Mouse (Mus musculus) lung, adult 18-20 months (tissue): ENCODE data around the gene Olfr523.
A peak's percentile ranks its signal among the peaks of the same experiment; 100 is the strongest.
"Not testable (repeated sequence)": the region's sequence is repeated elsewhere in the genome, so short reads cannot be mapped to it uniquely, and the experiment has no call there.

ENCODE experiments used
- DNase-seq, 2 experiments: peaks; one replicate each; pipeline ENCODE4 v3.0.0; 2022; ENCODE audit warnings: mixed read lengths in 2 of 2

The Olfr523 gene

DNA sequence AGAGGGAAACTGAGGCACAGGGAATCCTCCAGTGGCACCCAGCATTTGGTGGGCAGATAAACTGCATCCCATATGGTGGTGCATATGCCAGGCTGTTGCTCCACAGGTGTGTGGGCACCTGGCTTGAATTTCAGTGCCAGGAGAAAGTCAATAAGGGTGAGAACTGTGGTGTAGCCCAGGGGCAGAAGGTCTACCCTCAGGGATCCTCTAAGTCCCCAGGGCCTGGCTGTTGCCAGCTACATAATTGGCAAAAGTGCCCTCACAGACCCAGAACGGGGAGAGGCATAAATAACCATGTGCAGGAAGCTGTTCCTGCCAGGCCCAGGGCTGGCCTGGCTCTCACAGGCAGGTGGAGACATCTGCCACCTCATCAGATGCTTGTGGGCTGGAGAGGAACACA lies at the start of gene Olfr523:
Olfr523 (plus strand) TSS at position 282 of the 400 bp plus-strand sequence.
- no peak for DNase-seq

- no peak for DNase-seq
These were observed 48.6 kb upstream of the Olfr523 start for GRCm38 (mm10) chr7:140124382-140124781.

- peak; percentile 96 to 97 for DNase-seq
These were observed 47.6 kb upstream of the Olfr523 start for GRCm38 (mm10) chr7:140125278-140126021.

DNA sequence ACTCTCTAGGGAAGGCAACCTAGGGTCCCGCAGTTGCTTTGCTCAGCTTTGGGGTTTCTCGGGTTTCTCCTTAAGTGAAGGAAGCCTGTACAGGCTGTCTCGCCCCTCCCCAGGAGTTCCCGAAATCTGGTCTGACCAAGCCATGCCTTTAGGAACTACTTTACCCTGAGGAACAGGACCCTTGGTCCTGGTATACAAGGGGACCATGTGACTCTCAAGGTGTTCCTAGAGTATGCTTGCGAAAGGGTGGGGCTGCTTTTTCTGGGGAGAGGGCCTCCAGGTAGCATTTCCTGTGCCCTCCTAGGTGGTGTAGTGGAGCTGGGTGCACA lies 47.0 kb upstream of the Olfr523 start:
- DNase-seq: no peak

- DNase-seq: peak in 1 of 2 experiments; percentile 13
These were observed 46.1 kb upstream of the Olfr523 start for GRCm38 (mm10) chr7:140126934-140127333.

GRCm38 (mm10) chr7:140127911-140128310 lies 45.1 kb upstream of the Olfr523 start:
- no peak for DNase-seq

- not testable (repeated sequence) for DNase-seq
These were observed 40.8 kb upstream of the Olfr523 start for GRCm38 (mm10) chr7:140132184-140132583.

- not testable (repeated sequence) for DNase-seq
These were observed 39.0 kb upstream of the Olfr523 start for GRCm38 (mm10) chr7:140134033-140134432.

DNA sequence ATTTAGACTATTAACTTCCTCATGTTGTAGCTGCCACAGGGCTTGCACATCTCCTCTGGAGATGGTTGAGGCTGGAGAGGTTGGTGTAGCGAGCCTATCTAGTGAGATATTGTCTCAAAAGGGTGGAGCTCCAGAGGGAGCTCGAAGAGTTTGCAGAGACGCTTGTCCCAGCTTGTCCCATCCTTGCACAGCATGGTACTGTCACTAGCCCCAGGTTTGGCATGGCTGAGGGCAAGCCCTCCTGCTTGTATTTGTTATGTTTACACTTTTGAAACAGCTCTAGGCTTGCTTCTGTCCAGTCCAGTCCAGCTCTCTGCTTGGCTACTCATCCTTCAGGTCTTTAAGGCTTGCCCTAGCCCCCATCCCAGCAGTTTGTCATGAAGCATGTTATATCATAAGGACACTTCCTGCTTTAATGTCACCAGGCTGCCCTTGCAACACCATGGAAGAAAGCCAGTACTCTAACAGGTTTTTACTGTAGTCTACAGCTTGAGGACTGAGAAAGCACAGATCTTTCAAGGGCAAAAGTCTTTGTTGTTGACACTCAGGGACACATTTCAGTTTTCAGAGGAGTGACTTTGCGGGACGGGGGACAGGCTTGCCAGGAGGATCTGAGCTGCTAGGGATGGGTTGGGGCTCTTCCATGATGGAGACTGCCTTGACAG lies 37.8 kb upstream of the Olfr523 start:
- DNase-seq: no peak

GRCm38 (mm10) chr7:140137135-140138020 lies 35.6 kb upstream of the Olfr523 start, which contains the start of gene Mtg1:
Gene Mtg1 (plus strand): TSS chr7:140137564.
- peak; percentile 94 to 95 for DNase-seq

DNA sequence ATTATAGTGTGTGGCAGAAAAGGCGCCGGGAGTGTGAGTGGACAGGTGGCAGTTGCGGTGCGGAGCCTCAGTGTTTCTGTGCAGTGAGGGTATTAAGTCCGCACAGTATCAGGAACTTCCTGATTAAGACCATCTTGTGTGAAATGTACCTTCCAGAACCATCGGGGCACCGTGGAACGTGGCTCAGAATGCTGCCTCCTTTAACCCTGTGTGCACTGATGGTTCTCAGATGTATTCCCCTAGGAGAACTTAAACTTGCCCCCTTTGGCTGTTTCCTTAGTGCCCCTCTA lies 35.1 kb upstream of the Olfr523 start:
- DNase-seq: no peak

- peak; percentile 69 to 83 for DNase-seq
These were observed 31.7 kb upstream of the Olfr523 start for GRCm38 (mm10) chr7:140141350-140141749.

DNA sequence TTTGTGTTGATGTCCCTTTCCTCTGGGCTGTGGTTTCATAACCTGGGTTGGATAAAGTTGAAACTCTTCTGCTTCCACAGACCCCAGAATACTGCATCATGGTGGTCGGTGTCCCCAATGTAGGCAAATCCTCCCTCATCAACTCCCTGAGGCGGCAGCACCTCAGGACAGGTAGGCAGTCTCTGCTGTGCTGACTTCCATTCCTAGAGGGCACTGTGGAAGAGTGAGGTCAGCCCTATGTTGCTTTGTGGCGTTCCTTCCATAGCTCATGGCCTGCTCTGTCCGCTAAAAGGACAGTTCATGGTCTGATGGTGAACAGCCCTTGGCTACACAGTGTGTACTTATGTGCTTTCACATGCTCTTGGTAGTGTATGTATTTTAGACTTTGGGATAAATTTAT lies 28.5 kb upstream of the Olfr523 start:
- no peak for DNase-seq

DNA sequence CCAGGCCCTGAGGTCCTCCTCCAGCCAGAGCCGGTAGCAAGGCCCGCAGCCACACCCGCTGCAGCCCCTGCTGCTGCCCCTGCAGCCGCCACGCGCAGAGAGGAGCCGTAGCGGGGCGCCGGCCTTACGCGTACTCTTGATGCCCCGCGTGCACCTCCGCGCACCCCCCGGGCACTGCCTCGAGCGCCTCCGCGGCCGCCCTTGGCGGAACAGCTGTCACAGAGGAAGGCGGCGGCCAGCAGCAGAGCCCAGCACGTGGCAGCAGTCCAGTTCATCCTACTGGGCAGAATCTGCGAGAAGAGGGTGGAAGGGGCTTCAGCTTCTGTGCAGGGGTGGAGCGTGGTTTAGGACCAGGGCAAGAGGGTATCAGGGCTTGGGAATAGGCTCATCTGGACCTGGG lies 19.6 kb upstream of the Olfr523 start:
- no peak for DNase-seq

DNA sequence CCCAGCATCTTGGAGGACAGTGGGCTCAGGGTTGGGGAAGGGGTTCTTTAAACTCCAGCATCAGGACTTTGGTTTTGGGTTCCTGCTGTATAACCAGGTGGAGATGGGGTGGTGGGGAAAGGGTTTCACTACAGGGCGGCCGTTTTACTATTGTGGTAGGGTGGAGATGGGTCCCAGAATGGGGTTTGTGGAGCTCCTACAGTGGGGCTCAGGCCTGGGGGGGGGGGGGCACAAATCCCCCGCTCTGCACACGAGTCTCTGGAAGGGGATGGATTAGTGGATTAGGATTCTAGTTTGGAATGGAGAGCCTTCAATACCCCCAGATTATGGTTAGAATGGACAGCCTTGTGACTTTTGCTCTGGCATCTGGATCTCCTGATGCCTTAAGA lies 19.2 kb upstream of the Olfr523 start:
- no peak for DNase-seq

DNA sequence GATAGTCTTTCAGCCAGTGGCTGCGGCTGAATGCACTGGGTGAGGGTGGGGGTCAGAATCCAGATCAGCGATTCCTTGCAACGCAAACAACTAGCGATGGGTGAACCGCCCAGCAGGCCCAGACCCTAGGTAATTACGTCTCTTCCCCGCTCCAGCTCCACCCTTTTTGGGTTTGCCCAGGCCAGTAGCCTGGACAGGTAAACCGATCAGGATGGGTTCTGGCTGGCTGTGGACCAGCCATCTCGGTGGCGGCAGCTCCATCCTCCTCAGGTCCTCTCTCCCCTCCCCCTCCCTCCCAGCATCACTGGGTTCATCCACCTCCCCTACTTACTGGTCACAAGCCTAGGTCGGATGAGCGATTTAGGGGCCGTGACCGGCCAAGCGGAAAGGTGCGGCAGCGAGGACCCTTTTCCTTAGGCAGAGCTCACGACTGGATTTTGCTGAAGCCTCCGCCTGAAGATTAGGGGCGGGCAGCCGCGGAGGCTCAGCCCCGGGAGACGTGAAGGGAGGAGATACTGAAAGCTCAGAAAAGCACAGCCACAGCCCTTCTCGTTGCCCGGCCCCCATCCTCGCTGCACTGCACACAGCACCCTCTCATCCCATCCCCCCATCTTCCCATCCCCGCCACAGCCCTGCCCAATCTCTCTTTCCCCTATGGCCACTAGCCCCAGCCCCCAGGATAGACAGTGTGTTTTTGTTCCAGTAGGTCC lies 18.6 kb upstream of the Olfr523 start, which contains the start of gene Sprn:
Sprn (minus strand) TSS at position 660 of the 710 bp plus-strand sequence.
- DNase-seq: no peak

- DNase-seq: no peak
These were observed 12.7 kb upstream of the Olfr523 start for GRCm38 (mm10) chr7:140160363-140160762.

DNA sequence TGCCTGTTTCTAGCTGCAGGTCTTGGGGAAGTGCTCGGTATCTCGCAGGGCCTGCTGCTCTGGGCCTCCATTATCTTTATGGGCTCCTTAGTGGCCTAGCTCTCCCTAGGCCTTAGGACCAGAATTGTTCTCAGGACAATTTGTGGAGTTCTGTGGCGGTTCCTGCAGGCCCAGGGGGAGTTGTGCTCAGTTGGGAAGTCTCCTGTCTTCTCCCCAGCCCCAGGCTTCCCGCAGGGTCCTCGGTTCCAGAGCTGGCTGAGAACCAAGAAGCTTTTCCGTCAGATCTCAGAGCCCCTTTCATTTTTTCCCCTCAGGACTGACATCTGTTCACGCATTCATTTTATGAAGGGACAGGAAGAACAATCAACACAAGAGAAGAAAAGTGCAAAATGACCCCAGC lies 8.4 kb upstream of the Olfr523 start, which contains the start of gene Olfr522:
Olfr522 (minus strand) TSS at position 101 of the 400 bp plus-strand sequence.
- no peak for DNase-seq

- DNase-seq: no peak
These were observed 5.1 kb upstream of the Olfr523 start for GRCm38 (mm10) chr7:140167950-140168349.

DNA sequence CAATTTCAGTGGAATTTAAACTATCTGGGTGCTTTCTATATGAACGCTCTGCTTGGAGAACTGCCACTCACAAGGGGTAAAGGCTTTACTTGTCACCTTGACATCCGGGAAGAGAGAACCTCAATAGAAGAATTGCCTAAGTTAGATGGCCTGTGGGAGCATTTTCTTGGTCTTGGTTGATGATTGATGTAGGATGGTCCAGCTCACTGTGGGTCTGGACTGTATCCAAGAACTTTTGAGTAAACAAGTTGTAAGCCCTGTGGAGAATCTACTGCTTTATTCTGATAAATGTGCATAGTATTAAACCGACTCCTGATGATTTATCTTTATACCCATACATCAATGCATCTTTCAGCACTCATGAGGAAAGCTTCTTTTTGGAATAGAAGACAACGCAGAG lies 3.6 kb upstream of the Olfr523 start:
- no peak for DNase-seq

GRCm38 (mm10) chr7:140170863-140171262 lies 2.2 kb upstream of the Olfr523 start:
- no peak for DNase-seq

DNA sequence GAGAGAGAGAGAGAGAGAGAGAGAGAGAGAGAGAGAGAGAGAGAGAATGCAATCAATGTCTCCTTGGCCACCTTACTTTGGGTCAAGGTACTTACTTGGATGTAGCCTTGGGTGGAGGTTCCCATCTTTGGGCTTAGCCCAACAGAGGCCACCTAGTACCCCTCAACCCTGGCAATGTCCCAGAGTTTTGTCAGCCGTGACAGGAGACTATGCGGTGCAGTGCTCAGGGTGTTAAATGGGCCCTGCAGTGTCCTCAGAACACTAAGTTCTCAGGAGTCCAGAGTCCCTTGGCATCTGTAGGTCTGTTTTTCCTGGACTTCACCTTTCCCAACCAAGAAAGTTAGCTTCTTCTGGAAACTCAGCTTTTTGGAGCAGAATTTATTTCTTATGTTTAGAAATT lies 6.2 kb downstream of the Olfr523 start:
- no peak for DNase-seq

DNA sequence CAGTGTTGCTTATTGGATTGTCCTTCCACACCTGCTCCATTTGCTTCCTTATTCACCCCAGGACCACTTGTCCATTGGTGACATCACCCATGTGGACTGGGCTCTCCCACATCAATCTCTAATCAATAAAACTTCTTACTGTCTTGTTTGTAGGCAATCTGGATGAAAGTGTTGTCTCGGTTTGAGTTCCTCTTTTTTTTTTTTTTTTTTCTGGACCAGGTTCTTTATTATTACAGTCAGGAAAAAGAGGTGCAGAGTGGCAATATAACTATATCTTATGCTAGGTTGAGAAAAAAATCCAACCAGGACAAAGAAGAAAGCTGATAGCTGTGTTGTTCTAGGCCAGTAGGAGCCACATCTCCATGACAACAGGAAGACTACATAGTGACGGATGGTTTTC lies 7.7 kb downstream of the Olfr523 start:
- no peak for DNase-seq
